Mouse (Mus musculus) heart, postnatal 0 days (tissue): ENCODE results near the gene Runx2. TPM values are rescaled to one million over a fixed set of nuclear protein-coding genes. Genes with fewer than 3 reads are reported as not detected.

Source experiments
- ATAC-seq: fragments of 200-750 bp; cut with Nextera tagmentation; 2 replicates; pipeline ENCODE4 v1.8.0; 2017; ENCODE audit warnings: low read depth, moderate number of reproducible peaks, moderate library complexity; ENCODE audit not compliant: insufficient read depth
- DNase-seq: peaks from one replicate; pipeline ENCODE4 v3.0.0-alpha.2; 2016; ENCODE audit warnings: low spot score
- H3K27ac ChIP-seq: fragments of 300-500 bp; sonication (generic); 2 replicates; pipeline ENCODE4 v1.5.1; 2014; ENCODE audit warnings: low read depth, mild to moderate bottlenecking
- H3K27me3 ChIP-seq: fragments of 300-500 bp; sonication (generic); 2 replicates; pipeline ENCODE4 v1.6.1; 2014; ENCODE audit warnings: low read length, mixed read lengths; ENCODE audit not compliant: control insufficient read depth, insufficient read depth
- H3K36me3 ChIP-seq: fragments of 300-500 bp; sonication (generic); replicated peaks from 2 replicates; pipeline ENCODE4 v1.6.1; 2014; ENCODE audit warnings: low read length, mixed read lengths; ENCODE audit not compliant: control insufficient read depth, insufficient read depth
- H3K4me1 ChIP-seq: fragments of 300-500 bp; sonication (generic); 2 replicates; pipeline ENCODE4 v1.6.1; 2014; ENCODE audit warnings: antibody characterized with exemption; ENCODE audit not compliant: control insufficient read depth, insufficient read depth
- H3K4me2 ChIP-seq: fragments of 300-500 bp; sonication (generic); 2 replicates; pipeline ENCODE4 v1.6.1; 2014; ENCODE audit warnings: low read depth, mild to moderate bottlenecking, low read length, moderate library complexity
- H3K4me3 ChIP-seq: fragments of 300-500 bp; sonication (generic); 2 replicates; pipeline ENCODE4 v1.5.1; 2014; ENCODE audit warnings: low read depth, low read length
- H3K9ac ChIP-seq: fragments of 300-500 bp; sonication (generic); replicated peaks from 2 replicates; pipeline ENCODE4 v1.6.1; 2014; ENCODE audit warnings: low read depth, low read length, mixed read lengths
- H3K9me3 ChIP-seq: fragments of 300-500 bp; sonication (generic); replicated peaks from 2 replicates; pipeline ENCODE4 v1.6.1; 2016; ENCODE audit warnings: low read length; ENCODE audit not compliant: control insufficient read depth
- CTCF ChIP-seq: IDR thresholded peaks from 2 replicates; pipeline ENCODE4 v1.5.1; 2016; ENCODE audit warnings: antibody characterized with exemption, control low read depth, low read depth
- EP300 ChIP-seq: IDR thresholded peaks from 2 replicates; pipeline ENCODE4 v1.6.1; 2016; ENCODE audit warnings: antibody characterized with exemption, low read depth
- WGBS: fragments of 180-500 bp; shearing (Covaris S2); extraction: QIAGEN DNeasy Blood & Tissue Kit; methylation state at CpG from one replicate; pipeline ENCODE4 v1.1.7; 2014; 5-methylcytosine and 5-hydroxymethylcytosine counted together
- polyA plus RNA-seq: library from polyadenylated mRNA; unstranded; fragments of >200 nt; fragmentation: Nextera tagmentation; extraction: Ambion mirVana; gene quantifications from 2 replicates; pipeline ENCODE4 v1.2.1, GENCODE M21; 2015
- total RNA-seq: library from RNA; depleted of rRNA; stranded (reverse); fragments of >200 nt; gene quantifications from 2 replicates; pipeline ENCODE4 v1.2.3, GENCODE M21; 2014; ENCODE audit warnings: low replicate concordance

Runx2 gene
- total and polyA plus RNA-seq, 2 experiments from 2014 or later: 0.04 TPM; not detected in 1

GRCm38 (mm10) chr17:44506524-44506923 lies 308.1 kb downstream of the Runx2 start:
- H3K27ac ChIP-seq: no peak overlapping the region
- no peaks in the 10 kb centered on the region for H3K36me3 ChIP-seq
- DNase-seq: no peak
- no peak for ATAC-seq
- H3K9ac ChIP-seq: no peak overlapping the region
- no peaks in the 10 kb centered on the region for H3K27me3 ChIP-seq
- no peaks in the 10 kb centered on the region for H3K9me3 ChIP-seq
- no peak for TF ChIP-seq CTCF
- H3K4me3 ChIP-seq: no peak overlapping the region
- H3K4me1 ChIP-seq: no peaks in the 10 kb centered on the region
- 72% methylated on average over 3 of the region's 3 CpGs for WGBS
- H3K4me2 ChIP-seq: no peak overlapping the region

DNA sequence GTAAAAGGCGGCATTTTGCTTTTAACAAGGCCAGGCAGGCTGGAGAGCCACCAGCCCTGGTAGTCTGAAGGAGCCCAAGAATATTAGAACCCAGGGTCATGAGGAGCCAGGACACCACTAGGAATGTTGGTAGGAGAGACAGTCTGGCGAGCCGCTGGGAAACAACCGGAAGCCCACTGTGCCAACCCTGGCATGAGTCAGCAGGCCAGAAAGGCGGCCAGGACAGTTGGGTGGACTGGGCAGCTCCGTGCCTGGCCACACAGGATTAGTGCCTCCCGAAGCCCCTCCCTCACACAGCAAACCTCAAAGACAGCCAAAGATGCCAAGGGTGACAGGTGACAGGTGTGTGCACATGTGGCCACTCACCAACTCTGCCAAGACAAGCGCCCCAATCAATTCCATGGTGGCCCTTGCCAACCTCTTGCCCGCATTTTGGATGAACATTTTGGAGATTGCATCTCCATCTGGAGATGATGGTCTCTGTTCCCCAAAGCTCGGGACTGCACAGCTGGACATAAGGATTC lies 309.7 kb downstream of the Runx2 start:
- no peak for TF ChIP-seq EP300
- TF ChIP-seq CTCF: no peak
- no peaks in the 10 kb centered on the region for H3K9me3 ChIP-seq
- no peak overlapping the region for H3K4me3 ChIP-seq
- H3K27me3 ChIP-seq: no peaks in the 10 kb centered on the region
- no peaks in the 10 kb centered on the region for H3K4me1 ChIP-seq
- WGBS: 85% methylated on average over 10 of the region's 10 CpGs
- H3K27ac ChIP-seq: no peak overlapping the region
- DNase-seq: no peak
- no peak overlapping the region for H3K4me2 ChIP-seq
- H3K36me3 ChIP-seq: no peaks in the 10 kb centered on the region
- H3K9ac ChIP-seq: no peak overlapping the region
- no peak for ATAC-seq

DNA sequence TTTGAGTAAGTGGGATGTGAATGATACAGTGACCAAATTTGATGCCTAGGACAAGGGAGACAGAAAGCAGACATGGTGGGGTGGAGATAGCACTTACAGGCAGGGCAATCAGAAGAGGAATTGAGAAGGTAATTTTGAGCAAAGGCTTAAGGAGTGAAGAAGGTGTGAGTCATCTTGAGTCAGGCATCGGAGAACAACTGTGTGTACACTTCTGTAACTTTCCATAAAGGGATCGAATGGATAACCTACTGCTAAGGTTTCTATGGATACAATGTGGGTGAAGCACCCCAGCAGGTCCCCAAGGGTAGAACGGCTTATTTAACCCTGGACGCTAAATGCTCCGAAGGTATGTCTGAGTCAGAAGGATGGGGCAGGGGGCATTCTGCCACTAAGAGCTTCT lies 312.4 kb downstream of the Runx2 start:
- H3K36me3 ChIP-seq: no peaks in the 10 kb centered on the region
- no peak overlapping the region for H3K9ac ChIP-seq
- H3K4me3 ChIP-seq: no peak overlapping the region
- no peak for DNase-seq
- H3K27me3 ChIP-seq: no peaks in the 10 kb centered on the region
- ATAC-seq: no peak
- H3K9me3 ChIP-seq: 0 out of 2 replicates have a peak, but pooled peaks cover 7% of the 10 kb centered on the region
- no peak overlapping the region for H3K4me2 ChIP-seq
- TF ChIP-seq EP300 (no peak), CTCF (no peak)
- 86% methylated on average over 5 of the region's 5 CpGs for WGBS
- no peak overlapping the region for H3K27ac ChIP-seq
- no peaks in the 10 kb centered on the region for H3K4me1 ChIP-seq

GRCm38 (mm10) chr17:44500306-44500899 lies 314.2 kb downstream of the Runx2 start:
- 0 out of 2 replicates have a peak, but pooled peaks cover 4% of the 10 kb centered on the region for H3K27me3 ChIP-seq
- no peak overlapping the region for H3K9ac ChIP-seq
- H3K27ac ChIP-seq: no peak overlapping the region
- DNase-seq: no peak
- H3K36me3 ChIP-seq: no peaks in the 10 kb centered on the region
- no peak overlapping the region for H3K4me3 ChIP-seq
- no peak for TF ChIP-seq EP300
- TF ChIP-seq CTCF: no peak
- no peak for ATAC-seq
- no peak overlapping the region for H3K4me2 ChIP-seq
- H3K4me1 ChIP-seq: no peaks in the 10 kb centered on the region
- 0 out of 2 replicates have a peak, but pooled peaks cover 7% of the 10 kb centered on the region for H3K9me3 ChIP-seq
- 57% methylated on average over 11 of the region's 11 CpGs for WGBS

DNA sequence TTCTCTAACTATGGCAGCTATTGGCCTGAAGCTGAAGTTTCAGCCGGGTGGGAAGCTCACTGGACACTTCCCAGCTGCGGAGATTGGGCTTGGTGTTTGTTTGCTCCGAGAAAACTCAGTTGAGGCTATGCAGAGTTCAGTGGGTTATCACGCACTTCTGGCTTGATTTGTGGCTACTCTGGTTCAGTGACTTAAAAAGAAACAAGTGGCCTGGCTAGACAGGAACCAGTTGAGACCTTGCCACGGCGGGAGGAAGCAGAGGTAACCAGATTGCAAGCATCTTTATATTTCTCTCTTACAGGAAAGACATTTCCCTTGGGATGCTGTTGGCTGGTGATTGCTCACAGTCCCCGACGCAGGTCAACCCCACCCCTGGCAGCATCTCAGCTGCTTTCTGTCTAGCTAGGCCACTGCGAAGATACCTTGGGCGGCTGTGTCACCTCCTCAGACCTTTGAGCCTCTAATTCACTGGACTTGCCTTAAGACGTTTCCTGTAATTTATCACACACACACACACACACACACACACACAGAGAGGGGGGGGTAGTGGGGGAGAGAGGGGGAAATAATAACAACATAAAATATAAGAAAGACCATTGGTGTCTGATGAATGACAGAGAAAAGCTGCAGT lies 324.3 kb downstream of the Runx2 start:
- WGBS: 44% methylated on average over 11 of the region's 11 CpGs
- H3K27ac ChIP-seq: no peak overlapping the region
- H3K27me3 ChIP-seq: no peaks in the 10 kb centered on the region
- H3K9me3 ChIP-seq: no peaks in the 10 kb centered on the region
- no peaks in the 10 kb centered on the region for H3K36me3 ChIP-seq
- H3K4me1 ChIP-seq: no peaks in the 10 kb centered on the region
- no peak overlapping the region for H3K9ac ChIP-seq
- DNase-seq (no peak), ATAC-seq (no peak)
- TF ChIP-seq EP300: no peak
- TF ChIP-seq CTCF: no peak
- no peak overlapping the region for H3K4me3 ChIP-seq
- no peak overlapping the region for H3K4me2 ChIP-seq

- no peaks in the 10 kb centered on the region for H3K4me1 ChIP-seq
- H3K27ac ChIP-seq: no peak overlapping the region
- ATAC-seq: no peak
- no peak overlapping the region for H3K4me3 ChIP-seq
- 85% methylated on average over 6 of the region's 6 CpGs for WGBS
- no peak overlapping the region for H3K9ac ChIP-seq
- DNase-seq: no peak
- H3K36me3 ChIP-seq: no peaks in the 10 kb centered on the region
- no peaks in the 10 kb centered on the region for H3K27me3 ChIP-seq
- no peak for TF ChIP-seq EP300
- H3K9me3 ChIP-seq: no peaks in the 10 kb centered on the region
- no peak overlapping the region for H3K4me2 ChIP-seq
Measured at GRCm38 (mm10) chr17:44489346-44489745, 325.3 kb downstream of the Runx2 start.
